Mouse (Mus musculus) ovary, postnatal 36 days (tissue): ENCODE measurements around the gene Ddx42.
A peak's percentile ranks its signal among the peaks of the same experiment; 100 is the strongest.
"Not testable (repeated sequence)": the region's sequence is repeated elsewhere in the genome, so short reads cannot be mapped to it uniquely, and the experiment has no call there.

Source experiments
- DNase-seq: peaks from one replicate; pipeline ENCODE4 v3.0.0; 2022; ENCODE audit warnings: low spot score, mixed read lengths

Gene Ddx42

DNA sequence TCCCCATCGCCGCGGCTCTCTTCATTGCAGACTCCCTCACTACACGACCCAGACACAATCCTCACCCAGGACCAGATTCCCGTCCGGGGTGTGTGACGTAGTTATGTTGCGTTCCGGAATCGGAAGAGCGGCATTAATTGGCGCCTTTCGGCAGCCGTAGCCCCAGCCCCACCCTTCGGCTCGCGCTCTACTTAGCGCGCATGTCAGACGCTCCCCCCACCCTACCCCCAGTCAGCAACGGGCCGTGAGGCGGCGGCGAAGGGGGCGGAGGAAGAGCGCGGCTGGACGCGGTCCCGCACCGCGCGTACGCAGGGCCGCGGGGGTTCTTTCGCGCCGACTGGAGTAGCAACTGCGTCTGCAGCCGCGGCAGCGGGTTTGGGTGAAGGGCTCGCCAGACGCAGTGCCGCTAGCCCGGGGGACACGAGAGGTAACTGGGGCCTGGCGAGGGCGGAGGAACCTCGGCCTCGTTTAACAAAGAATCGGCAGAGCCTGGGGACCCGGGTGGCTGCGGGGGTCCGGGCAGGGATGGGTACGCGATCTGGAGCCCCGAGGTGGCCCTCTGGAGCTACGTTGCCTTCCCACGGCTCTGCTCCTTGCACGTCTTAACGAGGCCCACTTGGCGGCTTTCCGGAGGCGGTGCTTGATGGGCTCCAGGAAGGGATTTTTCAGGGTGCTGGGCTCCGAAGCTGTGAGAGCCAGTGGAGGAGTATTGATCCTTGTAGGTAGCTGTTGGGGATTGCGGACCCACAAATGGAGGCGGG, at the start of gene Ddx42:
Gene Ddx42 (plus strand): TSS at position 197 of the 761 bp plus-strand sequence.
- DNase-seq, result peak; percentile 90

DNA sequence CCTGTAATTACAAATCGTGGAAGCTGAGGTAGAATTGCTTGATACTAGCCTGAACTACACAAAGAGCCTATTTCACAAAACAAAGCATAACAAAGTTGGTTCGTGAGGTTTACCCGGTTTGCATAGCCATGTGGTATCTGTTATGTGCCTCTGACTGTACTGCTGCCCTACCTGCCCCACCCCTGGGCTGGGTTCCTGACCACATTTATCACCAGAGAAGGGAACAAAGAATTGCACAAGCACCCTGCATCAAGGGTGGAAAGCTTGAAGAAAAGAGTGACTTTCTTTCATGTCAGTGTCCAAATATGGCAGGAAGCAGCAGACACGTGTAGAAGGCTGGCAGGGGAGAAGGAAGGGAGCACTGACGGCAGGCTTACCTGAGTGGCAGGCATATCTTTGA, 49.3 kb upstream of the Ddx42 start:
- DNase-seq, result no peak

DNA sequence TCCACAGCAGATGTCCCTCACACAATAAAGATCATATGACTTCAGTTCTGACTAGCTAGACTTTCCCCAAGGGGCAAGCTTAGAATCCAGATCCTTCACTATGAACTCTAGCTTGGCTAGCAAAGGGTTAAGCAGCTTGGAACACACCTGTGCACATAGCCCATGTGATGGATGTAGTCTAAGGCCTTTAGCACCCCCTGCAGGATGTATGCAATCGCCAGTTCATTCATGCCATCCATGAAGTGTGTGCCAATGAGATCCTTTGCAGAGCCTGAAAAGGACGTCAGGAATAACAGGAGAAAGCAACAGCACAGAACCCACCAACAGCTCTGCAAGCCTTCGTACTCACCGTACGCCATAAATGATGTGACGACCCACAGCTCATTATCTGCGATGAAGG, 45.9 kb upstream of the Ddx42 start:
- no peak for DNase-seq

DNA sequence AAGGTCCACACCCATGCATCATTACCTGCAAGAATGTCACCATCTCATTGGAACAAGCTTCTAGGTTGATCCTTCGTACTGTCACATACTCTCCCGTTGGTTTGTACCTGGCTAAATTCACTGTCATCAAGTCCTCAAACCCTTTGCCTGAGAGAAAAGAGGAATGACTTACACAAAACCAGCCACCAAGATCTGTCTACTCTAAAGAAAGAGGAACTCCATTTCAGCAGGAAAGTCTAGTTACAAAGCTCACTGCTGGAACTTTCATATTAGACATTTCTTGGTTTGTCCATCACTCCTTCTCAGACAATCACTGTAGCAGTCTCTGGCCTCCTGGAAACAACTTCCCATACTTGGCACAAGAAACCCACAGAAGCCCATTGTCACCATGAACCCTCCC, 43.5 kb upstream of the Ddx42 start:
- DNase-seq, result no peak

DNA sequence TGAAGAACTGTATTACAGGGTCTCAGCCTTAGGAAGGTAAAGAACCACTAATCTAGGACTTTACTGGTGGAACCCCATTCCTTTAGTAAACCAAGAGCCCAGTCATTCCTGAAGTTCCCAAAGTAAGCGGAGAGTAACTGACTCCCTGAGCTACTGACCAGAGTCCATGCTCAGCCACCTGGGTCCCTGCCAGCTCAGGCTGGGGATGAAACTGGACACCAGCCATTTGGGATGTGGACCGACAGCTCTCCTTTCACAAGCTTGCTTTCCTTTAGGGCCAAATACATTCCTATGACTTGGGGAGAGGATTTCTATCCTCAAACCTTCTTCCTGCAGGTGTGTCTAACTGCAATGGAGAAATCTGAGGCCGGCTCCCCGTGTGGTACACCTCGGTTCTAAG, 42.4 kb upstream of the Ddx42 start:
- no peak for DNase-seq

DNA sequence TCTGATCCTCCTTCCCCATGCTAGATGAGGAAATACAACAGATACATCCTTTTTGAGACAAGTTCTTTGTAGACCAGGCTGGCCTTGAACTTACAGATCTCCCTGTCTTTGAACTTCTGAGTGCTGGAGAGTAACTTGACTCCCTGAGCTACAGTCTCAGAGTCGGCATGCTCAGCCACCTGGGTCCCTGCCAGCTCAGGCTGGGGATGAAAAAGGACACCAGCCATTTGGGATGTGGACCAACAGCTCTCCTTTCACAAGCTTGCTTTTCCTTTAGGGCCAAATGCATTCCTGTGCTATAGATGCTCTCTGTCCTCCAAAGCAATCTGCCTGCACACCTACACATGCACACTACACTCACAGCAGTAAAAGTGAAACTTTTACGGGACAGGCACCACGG, 41.6 kb upstream of the Ddx42 start:
- DNase-seq, result no peak

DNA sequence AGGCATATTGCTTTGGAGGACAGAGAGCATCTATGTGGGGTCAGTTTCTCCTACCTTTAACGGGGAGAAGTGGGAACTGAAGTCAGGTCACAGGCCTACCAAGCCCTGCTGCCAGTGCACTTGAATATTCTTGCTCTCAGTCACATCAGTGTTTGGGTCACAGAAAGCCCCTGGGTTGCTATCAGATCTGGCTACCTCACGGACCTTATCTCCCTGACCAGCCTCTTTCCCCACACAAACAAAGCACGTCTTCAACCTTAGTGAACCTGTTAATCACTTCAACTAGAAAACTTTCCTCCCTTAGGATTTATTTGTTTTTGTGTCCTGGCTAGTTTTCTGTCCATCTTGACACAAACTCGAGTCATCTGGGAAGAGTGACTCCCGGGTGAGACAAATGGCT, 40.4 kb upstream of the Ddx42 start:
- no peak for DNase-seq

DNA sequence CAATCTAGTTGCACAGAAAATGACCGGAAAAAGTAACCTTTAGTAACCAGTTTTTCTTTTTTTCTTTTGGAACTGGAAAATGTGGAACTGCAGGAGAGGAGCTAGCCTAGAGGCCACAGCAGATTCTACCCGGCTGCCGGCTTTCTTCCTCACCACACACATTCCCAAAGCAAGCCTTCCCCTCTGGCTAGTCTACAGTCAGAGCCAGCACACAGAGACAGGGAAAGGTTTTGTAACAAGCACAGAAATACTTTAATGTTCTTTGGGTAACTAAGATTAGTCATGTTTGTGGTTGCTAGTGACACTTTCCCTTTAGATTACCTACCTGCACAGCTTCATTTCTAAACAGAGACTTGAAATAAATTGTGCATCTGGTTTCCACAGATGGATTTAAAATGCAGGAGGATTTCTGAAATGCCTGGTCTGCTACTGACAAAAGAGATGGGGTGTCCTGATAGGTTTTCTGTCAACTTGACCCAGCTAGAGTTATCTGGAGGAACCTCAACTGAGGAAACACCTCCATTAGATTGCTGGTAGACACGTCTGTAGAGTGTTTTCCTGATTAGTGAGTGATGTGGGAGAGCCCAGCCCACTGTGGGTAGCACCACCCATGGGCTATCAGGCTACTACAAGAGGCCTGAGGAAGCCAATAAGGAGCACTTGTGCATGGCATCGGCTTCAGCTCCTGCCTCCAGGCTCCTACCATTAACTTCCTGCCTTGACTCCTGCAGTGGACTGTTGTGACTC, 38.5 kb upstream of the Ddx42 start:
- DNase-seq, result no peak

DNA sequence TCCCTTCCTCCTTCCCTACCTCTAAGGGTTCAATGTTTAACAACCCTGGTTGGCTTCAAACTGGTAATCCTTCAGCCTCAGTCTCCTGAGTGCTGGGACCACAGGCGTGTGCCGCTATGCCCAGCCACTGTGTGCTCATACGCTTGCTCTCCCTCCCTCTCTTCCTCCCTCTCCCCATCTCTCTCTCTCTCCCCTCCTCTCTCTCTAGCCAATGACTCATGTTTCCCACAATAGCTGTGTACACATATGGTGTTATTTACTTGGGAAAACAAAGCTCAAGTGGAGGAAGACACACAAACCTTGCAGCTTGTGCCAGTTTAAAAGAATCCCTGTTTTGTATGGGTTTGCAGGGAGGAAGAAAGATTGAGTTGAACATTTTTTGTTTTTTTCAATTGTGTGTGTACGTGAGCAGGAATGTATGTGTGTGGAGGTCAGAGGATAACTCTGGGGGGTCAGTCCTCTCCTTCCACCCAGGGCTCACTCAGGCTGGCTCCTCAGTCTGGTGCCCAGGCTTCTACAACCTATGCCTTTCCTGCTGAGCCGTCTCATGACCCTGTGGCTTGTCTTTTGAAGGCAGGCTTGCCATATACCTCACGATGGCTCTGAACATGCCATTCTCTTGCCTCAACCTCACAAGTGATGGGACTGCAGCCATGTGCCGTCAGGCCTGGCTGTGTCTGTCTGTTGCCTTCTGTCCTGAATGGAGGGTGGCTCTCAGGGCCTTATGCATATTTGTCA, 36.8 kb upstream of the Ddx42 start:
- DNase-seq, result no peak

DNA sequence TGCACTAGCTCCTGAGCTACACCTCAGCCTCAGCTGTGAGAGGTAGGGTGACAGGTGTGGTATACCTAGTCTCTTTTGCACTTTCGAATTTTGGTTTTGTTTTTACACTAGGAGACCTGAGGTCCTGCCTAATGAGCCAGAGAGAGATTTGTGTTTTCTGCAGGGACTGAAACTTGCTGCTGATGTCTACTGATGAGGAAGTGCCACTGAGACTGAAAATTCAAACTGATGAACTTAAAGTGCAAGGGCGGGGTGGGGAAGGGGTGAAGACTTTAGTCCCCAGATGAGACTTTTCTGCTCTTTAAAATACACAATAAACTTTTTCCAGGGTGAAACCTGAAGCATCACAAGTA, 36.3 kb upstream of the Ddx42 start:
- no peak for DNase-seq

DNA sequence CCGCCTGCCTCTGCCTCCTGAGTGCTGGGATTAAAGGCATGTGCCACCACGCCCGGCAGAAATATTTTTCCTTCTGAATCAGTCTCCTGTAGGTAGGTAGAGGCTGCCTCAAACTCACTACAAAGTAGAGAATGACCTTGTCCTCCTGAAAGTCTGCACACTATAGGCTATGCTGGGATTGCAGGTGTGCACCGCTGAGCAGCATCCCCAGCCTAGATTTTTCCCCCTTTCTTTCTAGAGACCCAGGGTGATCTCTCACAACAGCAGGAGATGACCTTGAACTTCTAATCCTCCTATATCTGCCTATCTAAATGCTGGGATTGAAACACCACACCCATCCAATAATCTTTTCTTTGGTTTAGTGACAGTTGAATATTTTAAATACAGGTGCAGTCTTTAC, 29.4 kb upstream of the Ddx42 start:
- DNase-seq, result no peak

DNA sequence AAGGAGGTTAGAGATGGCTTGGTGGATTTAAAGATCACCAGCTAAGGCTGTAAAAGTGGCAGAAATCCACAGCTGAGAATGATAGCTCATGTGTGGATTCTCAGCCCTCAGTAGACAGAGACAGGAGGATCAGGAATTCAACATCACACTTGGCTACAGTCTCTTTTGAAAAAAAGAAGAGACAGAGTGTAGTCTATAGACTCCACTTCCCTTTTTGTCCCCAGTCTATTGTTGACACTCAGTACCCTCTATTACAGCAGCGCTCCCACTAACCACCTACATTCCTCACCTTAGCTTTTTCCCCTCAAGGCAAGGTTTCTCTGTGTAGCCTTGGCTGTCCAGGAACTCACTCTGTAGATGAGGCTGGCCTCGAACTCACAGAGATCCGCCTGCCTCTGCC, 25.0 kb upstream of the Ddx42 start:
- DNase-seq, result no peak

DNA sequence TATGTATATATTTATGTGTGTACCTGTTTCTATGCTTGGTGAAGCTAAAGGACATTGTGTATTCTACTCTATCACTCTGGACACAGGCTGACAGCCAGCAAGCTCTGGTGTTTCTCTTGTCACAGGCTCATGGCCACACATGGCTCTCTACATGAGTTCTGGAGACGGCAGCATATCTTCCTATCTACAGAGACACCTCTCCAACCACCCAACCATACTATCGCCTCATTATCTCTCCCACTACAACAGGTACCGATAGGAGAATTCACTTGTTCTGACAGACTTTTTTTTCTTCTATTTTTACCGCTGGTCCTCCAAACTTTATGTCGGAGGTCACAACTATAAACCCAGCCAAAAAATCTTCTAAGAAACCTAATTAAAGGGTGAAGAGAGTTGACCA, 24.5 kb upstream of the Ddx42 start:
- no peak for DNase-seq

DNA sequence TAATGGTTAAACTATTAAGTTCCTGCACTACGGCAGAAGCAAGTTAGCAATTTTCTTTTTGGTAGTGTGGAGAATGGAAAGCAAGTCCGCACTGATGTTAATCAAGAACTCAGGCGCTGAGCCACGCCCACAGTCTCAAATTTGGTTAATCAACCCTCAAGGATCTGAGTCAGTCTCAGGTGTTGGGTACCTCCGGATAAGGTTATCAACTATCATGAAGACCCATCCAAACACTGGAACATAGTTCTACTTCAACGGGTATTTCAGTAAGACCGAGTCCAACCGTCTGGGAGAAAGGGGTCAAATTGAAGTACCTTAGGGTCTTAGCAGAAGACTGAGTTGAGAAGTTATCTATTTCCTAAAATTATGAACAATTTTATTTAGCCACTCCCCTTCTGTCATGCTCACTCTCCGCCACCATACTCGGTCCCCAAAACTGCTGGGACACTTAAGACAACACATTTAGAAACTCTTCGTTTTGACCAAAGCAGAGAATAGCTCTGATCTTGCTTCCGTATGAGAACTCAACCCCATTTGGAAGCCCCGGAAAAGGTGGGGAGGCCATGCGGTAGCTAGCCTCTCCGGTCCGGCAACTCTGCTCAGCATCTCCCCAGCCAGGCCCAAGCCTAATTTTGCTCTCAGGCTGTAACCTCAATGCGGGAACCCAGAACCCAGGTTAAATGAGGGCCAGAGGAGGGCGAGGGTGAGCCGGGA, 23.9 kb upstream of the Ddx42 start:
- no peak for DNase-seq

DNA sequence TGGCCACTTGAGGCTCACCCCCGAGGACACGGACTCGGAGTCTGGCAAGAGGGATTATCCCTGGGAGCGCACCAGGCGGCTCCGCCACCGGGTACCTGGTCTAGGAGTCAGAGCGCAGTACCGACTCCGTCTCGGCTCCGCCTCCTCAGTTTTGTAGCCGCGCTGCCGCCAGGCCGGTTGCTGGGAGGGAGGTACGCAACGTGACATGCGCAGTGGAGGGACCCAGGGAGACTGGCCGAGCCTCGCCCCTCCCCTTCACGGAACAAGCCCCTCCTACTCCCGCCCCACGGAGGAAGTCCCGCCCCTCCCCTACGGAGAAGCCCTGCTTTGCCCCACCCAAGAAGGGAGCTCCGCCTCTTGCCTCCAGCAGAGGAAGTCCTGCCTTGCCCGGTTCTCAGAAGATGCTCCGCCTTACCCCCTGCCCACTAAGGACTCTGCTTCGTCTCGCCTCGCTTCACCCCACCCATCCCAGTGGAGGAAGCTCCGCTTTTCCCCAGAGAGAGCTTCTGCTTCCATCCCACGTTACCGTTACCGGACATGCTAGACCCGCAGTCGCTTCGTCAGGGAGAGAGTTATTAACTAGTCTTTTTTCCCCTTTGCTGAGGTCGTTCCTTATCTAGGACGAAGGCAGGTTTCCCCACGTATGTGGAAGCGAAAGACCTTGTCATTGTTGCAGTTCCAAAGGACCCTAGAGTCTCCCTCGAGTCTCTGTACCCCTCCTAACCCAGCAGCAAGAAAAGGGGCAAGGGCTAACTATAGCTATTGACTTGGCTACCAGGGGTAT, 23.2 kb upstream of the Ddx42 start:
- DNase-seq, result peak; percentile 97

DNA sequence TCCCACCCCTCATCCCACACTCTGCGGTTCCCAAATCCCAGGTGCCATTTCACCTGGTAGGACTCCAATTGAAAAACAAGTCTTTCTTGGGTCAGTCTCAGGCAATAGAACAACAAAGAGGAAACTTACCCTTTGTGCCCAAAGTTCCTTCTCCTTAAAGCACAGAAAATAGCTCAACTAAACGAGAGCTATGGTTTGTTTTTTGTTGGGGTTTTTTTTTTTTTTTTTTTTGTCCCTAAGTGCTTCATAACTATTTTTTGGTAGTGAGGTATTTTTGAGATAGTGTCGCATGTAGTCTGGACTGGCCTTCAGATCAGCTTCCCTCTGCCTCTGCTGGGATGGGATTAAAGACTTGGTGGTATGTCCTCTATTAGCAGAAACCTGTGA, 22.6 kb upstream of the Ddx42 start:
- DNase-seq, result no peak

DNA sequence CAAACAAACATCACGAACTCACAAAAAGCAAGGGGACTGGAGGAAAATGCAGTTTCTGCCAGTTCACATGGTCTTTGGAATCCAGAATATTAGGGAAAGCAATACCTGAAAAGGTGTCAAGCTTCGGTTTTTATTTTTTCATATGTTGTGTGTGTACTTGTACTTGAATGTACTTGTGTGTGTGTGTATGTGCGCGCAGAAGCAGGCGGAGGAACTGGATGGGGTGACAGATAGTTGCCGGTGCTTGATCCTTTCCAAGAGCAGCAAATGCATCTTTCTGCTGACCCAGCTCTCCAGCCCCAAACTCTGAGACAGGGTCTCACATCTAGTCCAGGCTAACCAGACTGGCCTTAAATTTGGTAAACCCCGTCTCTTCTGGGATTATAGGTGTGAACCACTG, 21.8 kb upstream of the Ddx42 start:
- no peak for DNase-seq

DNA sequence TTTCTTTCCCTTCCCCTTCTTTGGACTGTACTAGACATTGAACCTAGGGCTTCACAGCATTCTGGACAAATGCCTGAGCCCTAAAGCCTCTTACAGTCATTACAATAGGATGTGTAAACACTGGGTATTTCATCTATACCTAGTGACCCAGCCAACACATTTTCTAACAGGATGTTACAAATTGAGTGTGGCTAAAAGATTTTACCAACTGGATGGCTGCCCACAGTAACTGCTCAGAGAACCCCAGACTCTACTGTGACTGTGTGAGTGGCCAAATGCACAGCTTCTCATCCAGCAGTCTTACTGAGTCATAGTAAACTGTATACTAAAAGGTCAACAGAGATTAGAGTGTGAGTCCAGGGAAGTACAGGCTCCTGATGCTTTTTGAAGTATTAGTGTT, 21.4 kb upstream of the Ddx42 start:
- no peak for DNase-seq

DNA sequence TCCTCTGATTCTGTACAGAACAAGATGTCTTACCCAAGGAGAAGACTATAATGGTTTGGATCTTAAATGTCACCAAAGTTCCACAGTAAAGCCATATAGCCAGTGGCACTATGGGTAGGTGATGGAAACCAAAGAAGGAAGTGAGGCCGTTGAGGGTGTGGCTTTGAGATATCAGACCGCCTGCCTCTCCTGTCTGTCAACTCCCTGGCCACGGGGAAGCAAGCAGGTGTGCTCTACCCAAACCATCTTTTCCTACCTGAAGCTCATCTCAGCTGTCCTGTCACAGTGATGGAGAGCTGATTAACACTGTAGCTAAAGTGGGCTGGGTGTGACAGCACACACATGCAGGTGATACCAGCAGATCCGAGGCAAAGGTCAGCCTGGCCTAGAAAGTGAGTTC, 18.4 kb upstream of the Ddx42 start:
- DNase-seq, result no peak

DNA sequence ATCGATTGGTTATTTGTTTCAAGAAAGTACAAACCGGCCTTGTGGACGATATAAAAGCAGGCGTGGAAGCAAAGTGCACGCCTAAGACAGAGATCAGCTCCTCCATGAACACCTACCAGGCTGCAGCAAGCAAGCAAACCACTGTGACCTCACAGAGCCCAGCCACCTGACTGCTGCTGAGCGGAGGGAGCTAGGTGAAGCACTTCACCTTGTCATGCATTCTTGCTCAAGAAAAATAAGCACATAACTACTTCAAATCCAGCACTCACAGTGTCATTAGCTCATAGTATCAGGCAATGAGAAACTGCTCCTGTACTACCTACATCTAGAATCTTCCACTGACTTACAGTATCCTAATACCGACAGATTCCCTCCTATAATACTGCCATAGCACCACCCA, 16.7 kb upstream of the Ddx42 start:
- DNase-seq, result not testable (repeated sequence)

DNA sequence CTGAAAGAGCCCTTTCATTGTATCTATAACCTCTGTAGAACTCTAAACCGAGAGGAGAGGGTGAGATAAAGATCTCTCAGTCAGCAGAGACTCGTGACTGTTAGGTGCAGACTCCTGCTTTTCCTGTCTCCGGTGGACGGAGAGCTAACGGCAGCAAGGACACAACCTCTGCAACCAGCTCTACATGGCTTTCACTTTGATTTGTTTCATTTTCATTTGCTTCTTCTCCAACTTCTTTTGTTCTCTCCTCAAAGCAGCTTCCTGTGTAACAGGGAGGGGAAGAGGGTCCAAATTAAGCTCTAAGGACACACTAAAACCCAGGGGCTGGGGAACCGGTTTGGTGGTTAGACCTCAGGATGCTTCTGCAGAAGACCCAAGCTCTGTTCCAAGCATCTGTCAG, 16.0 kb upstream of the Ddx42 start:
- no peak for DNase-seq
